Mouse (Mus musculus) urinary bladder, postnatal 10 days (tissue): ENCODE results near the gene Prkra.
A peak's percentile ranks its signal among the peaks of the same experiment; 100 is the strongest.

Experiments used
- DNase-seq: peaks from one replicate; pipeline ENCODE4 v3.0.0; 2022; ENCODE audit warnings: low spot score

Prkra gene

DNA sequence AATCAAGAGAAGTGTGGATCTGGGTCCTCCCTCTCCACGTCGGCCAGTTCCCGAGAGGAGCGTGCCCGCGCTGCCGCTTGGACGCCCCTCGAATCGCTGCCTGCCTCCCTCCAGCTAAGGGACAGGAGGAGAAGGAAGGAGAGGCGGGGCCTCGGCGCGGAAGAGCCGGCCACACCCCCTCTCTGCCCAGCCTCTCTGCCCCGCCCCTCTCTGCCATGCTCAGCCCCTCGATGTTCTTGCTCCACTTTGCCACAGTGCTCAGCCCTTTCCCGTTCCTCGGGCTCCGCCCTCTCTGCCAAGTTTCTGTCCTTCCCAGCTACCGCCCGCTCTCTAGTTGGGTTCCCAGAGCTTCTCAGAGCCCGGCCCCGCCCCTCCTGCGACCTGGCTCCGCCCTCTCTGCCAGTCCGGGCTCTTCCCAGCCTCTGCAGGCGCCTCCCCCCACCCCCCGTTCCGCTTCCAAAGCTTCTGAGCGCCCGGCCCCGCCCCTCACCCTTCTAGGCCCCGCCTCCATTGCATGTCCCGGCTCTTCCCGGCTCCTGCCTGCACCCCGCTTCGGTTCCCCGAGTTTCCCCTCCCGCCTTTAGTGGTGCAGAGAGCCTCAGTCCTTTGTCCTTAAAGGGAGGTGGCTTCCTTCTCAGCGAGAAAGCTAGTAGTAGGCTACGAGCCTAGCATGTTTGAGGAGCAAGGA is at the start of gene Prkra, which contains the start of gene Pjvk:
Gene Prkra (minus strand): TSS at position 133 of the 688 bp plus-strand sequence.
Gene Pjvk (plus strand): TSS at position 594 of the 688 bp plus-strand sequence.
- DNase-seq = peak; percentile 93

DNA sequence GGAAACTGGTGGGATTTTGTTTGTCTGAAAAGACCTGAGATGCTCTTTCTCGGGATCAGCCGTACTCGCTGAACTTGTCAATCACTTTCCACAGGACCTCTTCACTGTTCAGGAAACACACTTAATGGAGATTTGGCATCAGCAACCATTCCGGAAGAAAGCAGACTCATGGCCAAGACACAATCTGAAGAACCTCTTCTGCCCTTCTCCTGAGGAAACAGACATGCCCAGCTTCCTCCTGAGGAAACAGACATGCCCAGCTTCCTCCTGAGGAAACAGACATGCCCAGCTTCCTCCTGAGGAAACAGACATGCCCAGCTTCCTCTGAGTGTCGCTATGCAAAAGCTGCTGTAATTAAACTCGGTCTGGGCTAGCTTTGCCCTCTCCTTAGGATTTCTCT is 47.5 kb upstream of the Prkra start:
- no peak for DNase-seq

DNA sequence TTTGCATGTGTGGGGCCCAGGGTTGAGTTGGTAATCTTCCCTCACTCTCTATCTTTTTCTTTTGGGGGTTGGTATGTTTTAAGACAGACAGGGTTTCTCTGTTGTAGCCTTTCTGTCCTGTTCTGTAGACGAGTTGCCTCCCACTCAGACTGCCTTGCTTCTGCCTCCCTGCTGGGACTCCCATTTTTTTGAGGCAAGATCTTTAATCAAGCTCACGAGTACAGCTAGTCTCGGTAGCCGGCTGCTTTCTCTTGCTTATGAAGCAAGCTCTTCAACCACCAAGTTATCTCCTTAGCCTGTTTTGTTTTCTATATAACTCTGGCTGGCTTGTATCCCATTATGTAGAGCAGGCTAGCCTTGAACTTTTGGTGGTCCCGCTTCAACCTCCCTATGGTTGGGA is 46.0 kb upstream of the Prkra start:
- no peak for DNase-seq

DNA sequence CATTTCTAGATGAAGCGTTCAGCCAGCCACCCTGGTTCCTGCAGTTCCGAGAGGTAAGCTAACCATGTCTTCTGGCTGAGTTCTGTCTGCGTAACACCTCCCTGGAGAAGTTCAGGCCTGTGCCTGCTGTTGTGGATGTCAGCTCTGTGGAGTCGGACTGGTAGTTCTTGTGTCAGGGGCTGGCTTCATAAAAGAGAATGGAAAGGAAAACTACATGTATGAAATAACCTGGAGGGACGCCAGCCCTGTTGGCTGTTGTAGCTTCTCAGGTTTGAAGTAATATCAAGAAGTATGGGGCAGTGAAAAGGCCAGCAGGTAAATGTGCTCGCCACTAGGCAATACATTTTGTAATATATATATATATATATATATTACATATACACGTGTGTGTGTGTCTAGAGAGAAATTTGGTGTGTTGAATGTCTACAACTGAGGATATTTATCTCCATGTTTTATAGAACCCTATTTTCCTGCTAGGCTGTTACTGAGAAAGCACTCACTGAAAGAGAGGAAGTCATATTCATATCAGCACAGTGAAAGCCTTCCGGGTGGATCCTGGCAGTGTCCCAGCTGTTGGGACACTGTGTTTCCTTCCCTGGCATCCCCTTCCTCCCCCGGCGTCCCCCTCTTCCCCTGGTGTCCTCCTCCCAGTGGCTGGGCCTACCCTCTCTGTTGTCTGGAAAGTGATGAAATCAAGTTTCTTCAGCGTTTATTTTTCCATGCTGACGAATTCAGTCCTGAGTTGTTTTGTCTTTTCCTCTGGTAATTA is 42.8 kb upstream of the Prkra start:
- DNase-seq = no peak

DNA sequence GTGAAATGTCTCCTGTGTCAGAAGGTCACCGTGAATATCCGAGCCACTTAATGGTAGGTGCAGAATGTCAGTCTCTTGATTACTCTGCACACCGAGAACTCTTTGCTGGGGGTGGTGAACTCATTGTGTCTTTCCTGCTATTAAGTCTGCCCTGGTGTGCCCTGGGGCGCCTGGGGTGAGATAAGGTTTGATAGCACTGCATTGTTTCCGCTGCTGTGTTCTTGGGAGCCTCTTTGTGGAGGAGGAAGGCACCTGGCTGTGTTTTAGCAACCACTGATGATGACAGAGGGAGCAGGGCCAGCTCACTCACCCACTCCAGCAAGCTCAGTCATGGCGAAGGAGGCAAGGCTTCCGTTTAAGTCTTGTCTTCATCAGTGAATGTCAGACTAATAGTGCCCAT is 40.3 kb upstream of the Prkra start:
- no peak for DNase-seq

DNA sequence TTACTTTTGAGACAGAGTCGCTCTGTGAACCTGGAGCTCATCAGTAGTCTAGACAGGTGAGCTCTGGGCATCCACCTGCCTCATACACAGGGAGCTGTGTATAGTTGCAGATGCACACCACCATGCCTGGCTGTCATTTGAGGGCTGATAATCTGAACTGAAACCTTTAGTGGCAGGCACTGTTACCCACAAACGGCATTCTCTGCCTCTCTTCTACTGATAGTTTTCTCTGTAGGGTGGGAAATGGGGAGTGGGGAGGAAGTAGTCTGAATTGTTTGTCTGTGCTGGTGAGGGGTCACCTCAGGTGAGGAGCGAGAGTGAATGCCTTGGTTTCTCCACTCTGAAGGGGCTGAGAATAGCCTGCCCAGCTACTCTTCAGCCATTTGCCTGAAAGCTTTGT is 39.8 kb upstream of the Prkra start:
- DNase-seq = no peak

DNA sequence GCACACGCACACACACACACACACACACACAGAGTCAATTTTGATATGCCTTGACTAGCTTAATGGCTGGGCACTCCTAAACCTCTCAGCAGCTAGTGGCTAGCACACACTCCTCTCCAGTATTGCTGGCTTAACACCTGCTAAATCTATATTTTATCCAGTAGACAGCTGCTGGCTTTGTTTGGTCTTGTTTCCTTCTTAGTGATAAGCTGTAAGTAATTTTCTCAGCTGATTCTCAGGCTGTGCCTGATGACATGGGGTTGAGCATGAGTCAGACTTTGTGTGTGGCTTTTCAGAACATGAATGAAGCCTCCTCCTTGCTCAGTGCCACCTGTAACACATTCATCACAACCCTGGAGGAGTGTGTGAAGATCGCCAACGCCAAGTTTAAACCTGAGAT is 39.2 kb upstream of the Prkra start:
- no peak for DNase-seq

DNA sequence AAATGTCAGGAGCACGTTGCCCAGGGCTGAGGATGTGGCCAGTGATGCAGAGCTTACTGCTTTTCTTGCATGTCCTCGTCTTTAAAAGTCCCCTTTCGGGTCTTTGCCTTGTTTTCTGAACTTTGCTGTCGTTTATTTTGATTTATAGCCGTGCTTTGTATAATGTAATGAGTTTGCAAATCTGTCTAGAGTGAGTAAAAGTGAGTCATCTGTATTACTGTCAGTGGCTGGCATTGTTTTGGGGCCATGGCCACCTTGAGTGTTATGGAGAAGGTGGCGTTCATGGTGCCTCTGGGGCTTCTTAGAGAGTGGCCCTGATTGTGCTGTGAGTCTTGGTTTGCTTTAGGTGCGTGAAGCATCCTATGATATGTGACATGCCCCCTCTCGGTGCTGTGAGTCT is 34.5 kb upstream of the Prkra start:
- DNase-seq = no peak

DNA sequence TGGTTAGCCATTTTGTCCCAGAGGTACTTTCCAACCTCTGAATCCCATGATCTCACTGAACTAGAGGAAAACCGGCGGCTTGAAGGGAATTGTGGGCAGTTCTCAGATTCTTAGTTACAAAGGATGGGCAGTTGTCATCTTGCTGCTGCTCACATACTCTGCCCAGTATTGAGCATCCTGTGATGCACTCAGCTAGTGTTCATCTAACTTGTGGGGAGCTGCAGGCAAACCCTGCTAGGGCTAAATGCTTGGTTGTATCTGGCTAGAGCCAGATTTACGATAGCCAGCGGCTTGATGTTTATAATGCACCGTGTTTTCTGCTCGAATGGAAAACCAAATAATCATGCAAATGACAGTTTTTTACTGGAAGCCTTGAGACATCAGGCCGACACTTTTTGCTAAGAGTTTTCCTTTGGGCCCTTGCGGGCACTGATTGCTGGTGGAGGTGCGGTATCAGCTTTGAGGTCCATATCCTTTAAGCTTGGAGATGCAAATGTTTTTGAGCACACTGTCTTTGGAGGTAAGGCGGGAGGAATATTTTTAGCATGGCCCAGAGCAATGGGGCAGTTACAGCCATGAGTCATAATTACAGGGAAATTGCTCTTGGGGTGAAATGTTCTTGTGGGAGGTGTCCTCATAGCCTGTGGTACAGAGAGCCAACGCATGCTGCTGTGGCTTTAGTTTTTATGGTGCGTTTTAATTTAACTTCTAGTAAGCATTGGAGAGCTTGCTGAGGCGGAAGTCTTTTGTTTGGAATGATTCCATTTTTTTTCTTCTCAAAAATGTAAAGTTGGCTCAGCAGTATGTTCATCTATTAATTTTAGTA is 28.8 kb upstream of the Prkra start:
- DNase-seq = no peak

DNA sequence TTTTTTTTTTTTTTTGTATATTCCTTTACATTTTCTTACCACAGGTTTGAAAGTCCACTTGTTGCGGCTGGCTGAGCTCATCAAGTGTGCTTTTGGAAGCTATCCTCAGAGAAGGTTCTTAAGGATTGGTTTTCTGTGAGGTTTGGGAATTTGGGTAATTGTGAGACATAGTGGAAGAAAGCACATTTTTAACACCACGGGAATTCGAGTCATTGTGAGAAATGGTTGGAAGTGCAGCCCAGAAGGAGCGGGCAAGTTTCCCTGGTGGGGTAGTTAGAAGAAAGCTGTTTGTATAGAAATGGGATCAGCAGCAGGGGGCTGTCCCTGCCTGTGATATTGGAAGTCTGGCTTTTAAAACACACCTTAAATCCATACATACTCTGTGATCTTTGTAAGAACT is 28.1 kb upstream of the Prkra start:
- no peak for DNase-seq

DNA sequence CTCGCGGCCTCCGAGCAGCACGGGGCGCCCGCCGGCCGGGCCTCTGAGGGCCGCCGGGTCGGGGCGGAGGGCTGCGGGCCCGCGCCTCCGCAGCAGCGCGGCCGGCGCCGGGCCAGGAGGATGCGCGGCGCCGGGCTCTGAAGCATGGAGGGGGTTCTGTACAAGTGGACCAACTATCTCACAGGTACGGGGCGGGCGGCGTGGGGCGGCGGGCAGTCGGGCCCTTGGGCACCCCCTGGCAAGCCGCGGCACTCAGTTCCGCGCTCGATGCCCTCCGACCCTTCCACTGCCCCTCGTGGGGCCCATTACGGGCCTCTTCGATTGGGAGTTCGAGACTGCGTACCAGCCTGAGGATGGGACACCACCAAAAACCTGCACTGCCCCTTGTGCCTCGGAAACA is 27.6 kb upstream of the Prkra start:
- DNase-seq = no peak

DNA sequence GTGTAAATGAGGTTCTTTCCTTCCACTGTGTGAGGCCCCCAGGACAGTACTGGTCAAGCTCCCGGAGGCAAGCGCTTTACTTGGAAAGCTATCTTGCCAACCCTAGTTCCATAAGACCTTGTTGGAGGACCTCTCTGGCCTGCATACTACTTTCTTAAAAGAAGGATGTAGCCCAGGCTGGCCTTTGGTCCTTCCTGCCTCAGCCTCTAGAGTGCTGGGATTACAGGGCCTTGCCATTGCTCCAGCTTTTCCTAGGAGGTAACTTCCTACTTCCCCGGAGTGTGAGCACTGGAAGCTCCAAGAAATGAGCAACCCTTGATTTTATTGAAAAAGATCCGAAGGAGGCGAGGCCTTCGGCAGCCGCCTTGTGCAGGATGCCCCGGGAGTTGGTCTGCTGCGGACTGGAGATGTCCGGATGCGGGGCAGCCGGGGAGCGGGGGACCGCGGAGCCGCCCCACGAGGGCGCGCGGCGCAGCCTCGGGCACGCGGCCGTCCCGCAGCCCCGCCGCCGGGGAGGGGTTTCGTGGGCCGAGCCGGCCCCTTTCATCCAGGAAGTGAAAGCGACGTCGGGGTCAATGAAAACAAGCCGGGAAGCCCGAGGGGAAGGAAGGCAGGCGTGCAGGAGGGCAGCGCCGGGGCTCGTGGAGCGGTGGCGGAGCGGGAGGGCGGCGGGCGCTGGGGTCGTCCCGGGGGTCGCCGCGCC is 27.1 kb upstream of the Prkra start, which contains the start of gene Plekha3:
Gene Plekha3 (plus strand): TSS at position 557 of the 703 bp plus-strand sequence.
- DNase-seq = peak; percentile 33

DNA sequence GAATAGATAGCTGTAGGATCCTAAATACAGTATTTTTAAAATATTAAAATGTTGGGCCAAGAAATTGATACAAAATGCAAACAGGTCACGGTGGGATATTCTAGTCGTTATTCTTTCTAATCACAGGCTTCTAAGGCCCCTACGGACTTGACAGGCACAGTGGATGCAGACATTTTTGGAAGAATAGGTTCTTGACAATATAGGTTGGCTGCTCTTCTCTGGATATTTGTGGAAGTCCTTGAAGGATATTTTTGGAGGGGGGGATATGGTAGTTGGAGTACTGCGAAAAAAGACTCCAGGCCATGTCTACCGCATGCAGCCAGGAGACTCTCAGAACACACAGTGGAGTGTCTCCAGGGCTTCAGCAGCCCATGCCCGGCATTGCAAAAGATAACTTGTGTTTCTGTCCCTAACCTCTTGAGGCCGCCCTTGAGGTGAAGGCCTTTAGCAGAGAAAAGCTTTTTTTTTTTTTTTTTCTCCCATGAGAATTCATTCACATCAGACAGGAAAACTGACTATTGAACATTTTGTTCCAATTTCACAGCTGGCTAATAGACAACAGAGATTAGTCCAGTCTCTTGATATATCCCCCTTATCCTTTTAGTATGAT is 25.8 kb upstream of the Prkra start:
- no peak for DNase-seq

DNA sequence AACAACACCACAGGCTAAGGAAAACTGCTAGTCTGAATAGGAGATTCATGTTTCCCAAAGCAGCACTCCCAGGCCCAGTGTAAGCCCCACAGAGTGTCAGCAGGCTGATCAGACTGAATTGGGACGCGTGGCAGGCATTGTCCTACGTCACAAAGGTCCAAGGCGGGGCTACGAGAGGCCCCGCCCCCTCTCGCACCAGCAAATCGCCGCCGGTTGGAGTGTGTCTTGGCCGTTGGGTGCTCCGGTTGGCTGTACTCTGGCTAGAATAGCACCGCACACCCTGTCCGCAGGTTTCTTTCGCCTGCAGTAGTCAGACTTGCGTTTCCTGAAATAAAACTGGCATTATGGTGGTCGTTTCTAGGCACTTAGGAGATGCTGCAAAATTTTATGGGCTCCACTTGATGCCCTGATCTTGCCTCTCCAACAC is 25.2 kb upstream of the Prkra start, which contains the start of gene Fkbp7:
Gene Fkbp7 (minus strand): TSS at position 151 of the 427 bp plus-strand sequence.
- peak; percentile 56 for DNase-seq

DNA sequence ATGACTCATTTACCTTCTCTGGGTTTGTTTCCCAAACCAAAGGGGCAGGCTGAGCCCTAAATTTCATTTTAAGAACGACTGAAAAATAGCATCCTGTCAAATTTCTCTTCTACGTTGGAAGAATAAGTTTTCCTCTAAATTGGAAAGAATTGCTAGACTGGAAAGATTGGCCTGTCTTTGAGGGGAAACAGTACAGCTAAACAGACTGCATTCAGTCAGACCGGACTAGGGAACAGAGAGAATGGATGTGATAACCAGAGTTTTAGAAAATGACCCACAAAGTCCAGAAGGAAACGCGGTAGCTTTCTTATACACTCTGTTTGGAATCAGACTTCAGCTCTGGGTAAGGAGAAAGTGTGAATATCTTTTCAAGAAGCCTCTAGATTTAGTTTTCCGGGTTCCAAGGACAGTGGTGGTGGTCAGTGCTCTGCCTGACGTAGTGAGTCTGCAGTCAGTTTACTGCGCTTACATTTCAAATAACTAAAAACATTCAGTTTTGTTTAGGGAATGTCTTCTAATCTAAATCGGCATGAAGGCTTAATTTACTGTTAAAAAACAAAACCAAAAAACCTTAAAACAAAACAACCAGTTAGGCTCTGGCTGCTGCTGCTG is 24.4 kb upstream of the Prkra start:
- DNase-seq = no peak

DNA sequence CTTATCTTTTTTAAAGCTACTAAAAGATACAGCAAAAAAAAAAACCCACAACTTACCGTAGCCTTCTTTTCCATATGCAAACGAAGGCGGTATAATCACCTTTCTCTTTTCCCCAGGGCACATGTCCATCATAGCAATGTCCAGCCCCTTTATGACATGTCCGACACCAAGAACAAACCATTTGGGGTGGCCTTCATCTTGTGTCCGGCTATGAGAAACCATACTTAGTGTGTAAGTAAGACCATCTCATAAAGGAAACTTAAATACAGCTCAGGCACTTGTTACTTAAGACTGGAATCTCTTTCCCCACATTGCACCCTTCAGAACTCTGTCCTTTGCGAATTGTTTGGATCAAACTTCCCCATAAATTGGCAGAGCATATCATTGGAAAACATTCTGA is 23.8 kb upstream of the Prkra start:
- DNase-seq = no peak

DNA sequence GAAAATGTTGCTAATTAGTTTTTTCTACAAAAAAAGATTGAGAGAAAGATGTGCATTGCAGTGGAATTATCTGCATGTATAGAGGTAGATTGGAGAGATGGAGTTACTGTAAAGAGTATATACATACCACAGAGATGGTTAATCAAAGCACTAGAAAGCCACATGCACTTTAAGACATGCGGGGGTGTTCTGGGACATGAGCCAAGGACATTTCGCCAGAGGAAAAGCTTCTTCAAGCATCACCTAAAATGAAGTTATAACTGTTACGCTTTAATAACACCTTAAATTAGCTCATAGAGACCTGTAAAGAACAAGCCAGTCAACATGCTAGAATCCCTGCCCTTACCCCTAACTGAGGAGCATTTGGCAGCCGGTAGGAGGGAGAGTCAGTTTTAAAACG is 19.4 kb upstream of the Prkra start:
- no peak for DNase-seq

DNA sequence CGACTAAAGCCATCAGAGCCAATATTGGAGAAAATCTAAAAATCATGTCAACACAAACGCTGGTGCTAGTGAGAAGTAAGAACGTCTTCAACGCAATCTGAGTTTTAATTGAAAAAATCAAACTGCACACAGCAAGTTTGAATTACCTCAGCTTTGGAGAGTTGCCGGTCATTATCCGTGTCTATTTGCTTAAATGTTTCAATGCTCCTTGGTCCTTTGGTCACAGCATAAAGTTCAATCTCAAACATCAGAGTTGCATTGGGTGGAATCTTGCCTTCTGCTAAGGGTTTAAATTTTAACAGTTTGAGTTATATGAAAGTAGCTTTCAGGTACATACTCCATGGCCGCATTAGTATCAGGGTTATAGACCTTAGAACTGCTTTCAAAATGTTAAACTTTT is 17.7 kb upstream of the Prkra start:
- no peak for DNase-seq

DNA sequence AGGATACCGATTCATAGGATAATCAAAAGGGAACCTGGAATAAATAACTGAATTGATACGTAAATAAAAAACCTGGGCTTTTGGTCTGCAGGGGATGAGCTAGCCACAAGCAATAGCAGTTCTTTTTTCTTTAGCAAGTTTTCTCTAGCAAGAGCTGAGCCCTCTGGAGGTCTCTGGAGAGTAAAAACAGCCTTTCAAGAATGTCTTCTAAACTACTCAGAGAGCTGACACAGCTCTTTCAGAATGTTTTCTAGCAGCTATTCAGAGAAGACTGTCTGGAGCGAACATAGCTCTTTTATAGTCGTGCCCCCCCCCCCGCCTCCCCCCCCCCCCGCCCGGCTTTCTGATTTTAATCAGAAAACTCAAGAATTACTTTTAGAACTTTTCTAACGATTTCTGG is 11.6 kb upstream of the Prkra start:
- DNase-seq = no peak

DNA sequence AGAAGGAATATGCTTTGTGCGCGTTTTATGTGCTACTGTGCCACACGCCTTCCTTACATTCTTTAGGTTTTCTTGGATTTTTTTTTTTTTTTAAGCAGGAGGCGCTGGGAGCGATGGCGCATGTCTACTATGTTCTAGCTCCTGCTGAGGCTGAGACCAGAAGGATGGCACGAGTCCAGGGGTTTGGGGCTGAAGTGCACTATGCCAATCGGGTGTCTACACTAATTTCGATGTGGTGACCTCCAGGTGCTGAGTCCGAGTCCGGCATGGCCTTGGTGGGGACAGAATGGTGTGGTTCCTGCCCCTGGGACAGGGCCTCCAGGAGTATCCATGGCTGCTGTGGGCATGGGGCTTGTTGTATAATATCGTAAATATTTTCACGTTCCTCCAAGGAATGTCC is 10.7 kb upstream of the Prkra start:
- DNase-seq = no peak

DNA sequence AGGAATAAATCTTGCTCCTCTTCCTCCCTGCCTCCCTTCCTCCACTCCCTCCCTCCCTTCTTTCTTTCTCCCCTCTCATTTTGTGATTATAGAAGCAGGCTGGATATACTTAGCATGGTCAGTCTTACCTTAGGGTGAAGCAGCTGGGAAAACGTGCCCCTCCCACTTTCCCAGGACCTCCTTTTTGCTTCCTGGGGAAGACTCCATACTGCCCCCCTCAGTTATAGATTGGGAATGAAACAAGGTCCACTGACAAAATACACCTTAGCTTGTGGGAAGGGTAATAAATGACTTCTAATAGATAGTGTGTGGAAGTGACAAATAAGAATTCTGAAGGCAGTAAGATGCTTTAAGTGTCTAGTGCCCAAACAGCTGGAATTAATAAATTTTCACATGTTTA is 8.2 kb upstream of the Prkra start:
- no peak for DNase-seq
